Mouse (Mus musculus) layer of hippocampus, adult 8-10 months (tissue): ENCODE data around the gene Ccdc151. TPM values are rescaled to one million over a fixed set of nuclear protein-coding genes. Genes with fewer than 3 reads are reported as not detected.

Experiments used
- DNase-seq, 2 experiments: peaks; one replicate each; pipeline ENCODE4 v3.0.0; 2022; ENCODE audit warnings: low spot score in 2 of 2
- total RNA-seq, 4 experiments: library from RNA; stranded (reverse); gene quantifications; 2 replicates each; pipeline ENCODE4 v1.2.4; 2022

Gene Ccdc151
- total RNA-seq: 10 to 100 TPM in 1 of 4 experiments, 1 to 10 TPM in 3; 6.5 to 12.3 (median 8.3) TPM

- peak; percentile 99 to 100 for DNase-seq
Measured at GRCm38 (mm10) chr9:22002194-22003162, at the start of gene Ccdc151, which contains the start of gene Prkcsh. TSS of gene Ccdc151 (minus strand) at chr9:22002634. TSS of gene Prkcsh (plus strand) at chr9:22002806.

- DNase-seq: peak; percentile 77 to 78
Measured at GRCm38 (mm10) chr9:22051958-22052254, 49.5 kb upstream of the Ccdc151 start, which contains the start of gene Elavl3. TSS of gene Elavl3 (minus strand) at chr9:22052023.

GRCm38 (mm10) chr9:22051161-22051957 lies 48.9 kb upstream of the Ccdc151 start:
- no peak for DNase-seq

- DNase-seq: peak in 1 of 2 experiments; percentile 59
Measured at GRCm38 (mm10) chr9:22050351-22050889, 48.0 kb upstream of the Ccdc151 start.

- no peak for DNase-seq
Measured at GRCm38 (mm10) chr9:22049721-22050270, 47.4 kb upstream of the Ccdc151 start.

- no peak for DNase-seq
Measured at GRCm38 (mm10) chr9:22049315-22049714, 46.9 kb upstream of the Ccdc151 start.

- no peak for DNase-seq
Measured at GRCm38 (mm10) chr9:22047329-22047728, 44.9 kb upstream of the Ccdc151 start.

- no peak for DNase-seq
Measured at GRCm38 (mm10) chr9:22041832-22042231, 39.4 kb upstream of the Ccdc151 start.

- DNase-seq: no peak
Measured at GRCm38 (mm10) chr9:22037826-22038225, 35.4 kb upstream of the Ccdc151 start.

GRCm38 (mm10) chr9:22035300-22036044 lies 33.0 kb upstream of the Ccdc151 start:
- no peak for DNase-seq

GRCm38 (mm10) chr9:22030386-22030785 lies 28.0 kb upstream of the Ccdc151 start:
- DNase-seq: no peak

- no peak for DNase-seq
Measured at GRCm38 (mm10) chr9:22028467-22028866, 26.0 kb upstream of the Ccdc151 start.

- peak in 1 of 2 experiments; percentile 51 for DNase-seq
Measured at GRCm38 (mm10) chr9:22024592-22024991, 22.2 kb upstream of the Ccdc151 start.

- DNase-seq: no peak
Measured at GRCm38 (mm10) chr9:22017208-22017825, 14.9 kb upstream of the Ccdc151 start.

GRCm38 (mm10) chr9:22016245-22016644 lies 13.8 kb upstream of the Ccdc151 start:
- DNase-seq: no peak

GRCm38 (mm10) chr9:22012731-22013130 lies 10.3 kb upstream of the Ccdc151 start:
- DNase-seq: no peak

GRCm38 (mm10) chr9:22011055-22011454 lies 8.6 kb upstream of the Ccdc151 start:
- no peak for DNase-seq

GRCm38 (mm10) chr9:22004546-22004945 lies 2.1 kb upstream of the Ccdc151 start:
- DNase-seq: no peak

GRCm38 (mm10) chr9:22003163-22003554 lies 725 bp upstream of the Ccdc151 start:
- peak; percentile 49 to 61 for DNase-seq

GRCm38 (mm10) chr9:22001633-22002032 lies 801 bp downstream of the Ccdc151 start:
- DNase-seq: no peak
